Mouse (Mus musculus) hindbrain, embryonic 16.5 days (tissue): ENCODE data around the gene Tex14. TPM values are rescaled to one million over a fixed set of nuclear protein-coding genes. Genes with fewer than 3 reads are reported as not detected.
A peak's percentile ranks its signal among the peaks of the same experiment; 100 is the strongest.

Experiments
- ATAC-seq: fragments of 200-750 bp; cut with Nextera tagmentation; 2 replicates; pipeline ENCODE4 v1.8.0; 2017; ENCODE audit warnings: moderate TSS enrichment, moderate library complexity
- H3K27ac ChIP-seq: fragments of 300-500 bp; sonication (generic); 2 replicates; pipeline ENCODE4 v1.5.1; 2014; ENCODE audit warnings: low read depth, mild to moderate bottlenecking, control low read depth, low read length, moderate library complexity
- H3K27me3 ChIP-seq: fragments of 300-500 bp; sonication (generic); replicated peaks from 2 replicates; pipeline ENCODE4 v1.6.1; 2014; ENCODE audit warnings: low read length; ENCODE audit not compliant: control insufficient read depth, insufficient read depth
- H3K36me3 ChIP-seq: fragments of 300-500 bp; sonication (generic); 2 replicates; pipeline ENCODE4 v1.6.1; 2014; ENCODE audit warnings: mild to moderate bottlenecking, low read length, moderate library complexity, mixed read lengths; ENCODE audit not compliant: control insufficient read depth, insufficient read depth
- H3K4me1 ChIP-seq: fragments of 300-500 bp; sonication (generic); 2 replicates; pipeline ENCODE4 v1.6.1; 2014; ENCODE audit warnings: low read depth, low read length; ENCODE audit not compliant: control insufficient read depth, insufficient read depth
- H3K4me2 ChIP-seq: fragments of 300-500 bp; sonication (generic); 2 replicates; pipeline ENCODE4 v1.6.1; 2014; ENCODE audit warnings: mild to moderate bottlenecking, low read length, control low read depth, moderate library complexity
- H3K4me3 ChIP-seq: fragments of 300-500 bp; sonication (generic); 2 replicates; pipeline ENCODE4 v1.5.1; 2014; ENCODE audit warnings: mild to moderate bottlenecking, low read length, control low read depth, moderate library complexity
- H3K9ac ChIP-seq: fragments of 300-500 bp; sonication (generic); 2 replicates; pipeline ENCODE4 v1.6.1; 2014; ENCODE audit warnings: low read depth, mild to moderate bottlenecking, control low read depth, low read length, moderate library complexity
- H3K9me3 ChIP-seq: fragments of 300-500 bp; sonication (generic); 2 replicates; pipeline ENCODE4 v1.6.1; 2014; ENCODE audit warnings: mild to moderate bottlenecking, low read length, moderate library complexity; ENCODE audit not compliant: control insufficient read depth
- WGBS: fragments of 180-500 bp; shearing (Covaris S2); extraction: QIAGEN DNeasy Blood & Tissue Kit; methylation state at CpG from one replicate; pipeline ENCODE4 v1.1.7; 2014; 5-methylcytosine and 5-hydroxymethylcytosine counted together
- polyA plus RNA-seq: library from polyadenylated mRNA; unstranded; fragments of >200 nt; fragmentation: Nextera tagmentation; extraction: Ambion mirVana; gene quantifications from 2 replicates; pipeline ENCODE4 v1.2.1, GENCODE M21; 2015

Gene Tex14
- polyA plus RNA-seq, 1 experiment from 2014 or later: 1.9 TPM

- no peaks in the 10 kb centered on the region for H3K9me3 ChIP-seq
- H3K4me2 ChIP-seq: peak overlapping the region; percentile 88
- ATAC-seq: no peak
- peak overlapping the region; percentile 90 for H3K9ac ChIP-seq
- H3K27ac ChIP-seq: peak overlapping the region; percentile 84; the same call in 1 of the 2 replicates
- peaks cover 33% of the 10 kb centered on the region for H3K4me1 ChIP-seq
- H3K36me3 ChIP-seq: peaks cover 50% of the 10 kb centered on the region
- H3K4me3 ChIP-seq: peak overlapping the region; percentile 76
- no peaks in the 10 kb centered on the region for H3K27me3 ChIP-seq
Observed at GRCm38 (mm10) chr11:87597061-87597460, 192.2 kb downstream of the Tex14 start.

GRCm38 (mm10) chr11:87599395-87600089 is 194.7 kb downstream of the Tex14 start:
- Histone ChIP-seq H3K9ac (no peak overlapping the region), H3K4me1 (peaks cover 20% of the 10 kb centered on the region), H3K36me3 (peaks cover 71% of the 10 kb centered on the region), H3K27ac (no peak overlapping the region), H3K4me2 (no peak overlapping the region), H3K4me3 (no peak overlapping the region), H3K27me3 (no peaks in the 10 kb centered on the region), H3K9me3 (no peaks in the 10 kb centered on the region)
- ATAC-seq: no peak
- WGBS: 89% methylated on average over 13 of the region's 13 CpGs

GRCm38 (mm10) chr11:87600322-87600853 is 195.5 kb downstream of the Tex14 start:
- H3K4me1 ChIP-seq: peaks cover 14% of the 10 kb centered on the region
- WGBS: 92% methylated on average over 10 of the region's 10 CpGs
- ATAC-seq: no peak
- H3K4me2 ChIP-seq: no peak overlapping the region
- no peak overlapping the region for H3K27ac ChIP-seq
- no peaks in the 10 kb centered on the region for H3K27me3 ChIP-seq
- H3K9ac ChIP-seq: no peak overlapping the region
- H3K36me3 ChIP-seq: peaks cover 78% of the 10 kb centered on the region
- no peak overlapping the region for H3K4me3 ChIP-seq
- H3K9me3 ChIP-seq: no peaks in the 10 kb centered on the region

- Histone ChIP-seq H3K27ac (no peak overlapping the region), H3K36me3 (peaks cover 84% of the 10 kb centered on the region), H3K27me3 (no peaks in the 10 kb centered on the region), H3K4me3 (no peak overlapping the region), H3K4me1 (peaks cover 2% of the 10 kb centered on the region), H3K9me3 (no peaks in the 10 kb centered on the region), H3K9ac (no peak overlapping the region), H3K4me2 (no peak overlapping the region)
- 92% methylated on average over 9 of the region's 9 CpGs for WGBS
- no peak for ATAC-seq
Observed at GRCm38 (mm10) chr11:87602234-87602633, 197.4 kb downstream of the Tex14 start.

- ATAC-seq: no peak
- 96% methylated on average over 2 of the region's 2 CpGs for WGBS
Observed at GRCm38 (mm10) chr11:87603571-87603970, 198.7 kb downstream of the Tex14 start.

More at GRCm38 (mm10) chr11:87603571-87603970, 198.7 kb downstream of the Tex14 start:
- Histone ChIP-seq H3K4me2 (no peak overlapping the region), H3K9me3 (no peaks in the 10 kb centered on the region), H3K36me3 (peaks cover 82% of the 10 kb centered on the region), H3K9ac (no peak overlapping the region), H3K27me3 (no peaks in the 10 kb centered on the region), H3K4me1 (no peaks in the 10 kb centered on the region), H3K4me3 (no peak overlapping the region), H3K27ac (no peak overlapping the region)

Other genes with a start within 250 kb of the Tex14 start
- gene Ppm1e, start 46.0 kb upstream of the Tex14 start, polyA plus RNA-seq: 21.9 and 22.6 TPM in 2 replicates
- gene Rad51c, start 111 bp upstream of the Tex14 start, polyA plus RNA-seq: 3.8 and 5.1 TPM in 2 replicates
- gene Gm11492, start 161.6 kb downstream of the Tex14 start, polyA plus RNA-seq: not detected in 2 replicates
- 43.4 and 47.7 TPM in 2 replicates for gene Sept4, start 163.8 kb downstream of the Tex14 start, polyA plus RNA-seq
- gene Mtmr4, start 187.1 kb downstream of the Tex14 start, polyA plus RNA-seq: 40.3 and 51.6 TPM in 2 replicates
- 0.34 and 0.45 TPM in 2 replicates for gene Hsf5, start 212.1 kb downstream of the Tex14 start, polyA plus RNA-seq